Mouse (Mus musculus) heart, postnatal 4 days (tissue): ENCODE measurements around the gene 1700020A23Rik. TPM values are rescaled to one million over a fixed set of nuclear protein-coding genes. Genes with fewer than 3 reads are reported as not detected.
"Not testable (repeated sequence)": the region's sequence is repeated elsewhere in the genome, so short reads cannot be mapped to it uniquely, and the experiment has no call there.

Source experiments
- DNase-seq: peaks from one replicate; pipeline ENCODE4 v3.0.0; 2021
- total RNA-seq, 2 experiments: library from RNA; stranded (reverse); gene quantifications; 2 replicates each; pipeline ENCODE4 v1.2.3; 2021

The 1700020A23Rik gene
- not detected for total RNA-seq

DNA sequence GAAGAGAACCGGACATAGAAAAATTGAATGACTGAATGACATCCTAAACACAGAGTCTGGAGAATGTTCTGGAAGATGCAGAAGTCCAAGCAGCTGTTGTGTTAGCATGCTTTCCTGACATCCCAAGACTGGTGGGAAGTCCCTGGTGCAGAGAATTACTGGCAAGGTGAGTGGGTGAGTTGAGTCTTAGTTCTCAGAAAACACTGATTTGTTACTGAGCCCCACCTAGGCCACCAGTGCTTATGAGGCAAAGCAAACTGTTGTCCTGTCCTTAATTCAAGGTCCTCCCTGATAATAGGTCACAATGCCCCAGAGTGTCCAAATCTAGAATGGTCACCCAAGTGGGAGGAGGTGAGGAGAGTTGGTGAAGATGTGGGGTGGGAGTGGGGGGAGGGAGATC lies at the start of gene 1700020A23Rik, which contains the start of gene Gm28372:
Gene 1700020A23Rik (plus strand): TSS at position 321 of the 400 bp plus-strand sequence.
Gene Gm28372 (plus strand): TSS at position 301 of the 400 bp plus-strand sequence.
- DNase-seq: no peak

GRCm38 (mm10) chr2:130357551-130357950 lies 47.5 kb upstream of the 1700020A23Rik start:
- no peak for DNase-seq

DNA sequence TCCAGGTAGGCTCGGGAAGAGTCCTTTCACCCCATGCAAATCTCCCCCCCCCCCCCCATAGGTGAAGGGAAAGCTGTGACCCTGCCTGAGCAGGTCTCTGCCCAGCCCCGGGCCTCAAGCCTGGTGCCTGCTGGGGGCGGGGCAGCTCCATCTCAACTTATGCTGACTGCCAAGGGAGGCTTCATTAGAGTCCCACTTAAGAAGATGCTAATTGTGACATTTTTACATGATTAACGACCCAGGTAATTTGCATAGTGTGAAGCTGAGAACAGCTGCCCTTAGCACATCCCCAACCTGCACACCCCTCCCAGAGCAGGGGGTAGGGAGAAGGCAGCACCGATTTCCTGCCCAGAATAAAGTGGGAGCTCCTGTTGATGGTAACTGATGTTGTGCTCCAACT lies 46.2 kb upstream of the 1700020A23Rik start:
- no peak for DNase-seq

DNA sequence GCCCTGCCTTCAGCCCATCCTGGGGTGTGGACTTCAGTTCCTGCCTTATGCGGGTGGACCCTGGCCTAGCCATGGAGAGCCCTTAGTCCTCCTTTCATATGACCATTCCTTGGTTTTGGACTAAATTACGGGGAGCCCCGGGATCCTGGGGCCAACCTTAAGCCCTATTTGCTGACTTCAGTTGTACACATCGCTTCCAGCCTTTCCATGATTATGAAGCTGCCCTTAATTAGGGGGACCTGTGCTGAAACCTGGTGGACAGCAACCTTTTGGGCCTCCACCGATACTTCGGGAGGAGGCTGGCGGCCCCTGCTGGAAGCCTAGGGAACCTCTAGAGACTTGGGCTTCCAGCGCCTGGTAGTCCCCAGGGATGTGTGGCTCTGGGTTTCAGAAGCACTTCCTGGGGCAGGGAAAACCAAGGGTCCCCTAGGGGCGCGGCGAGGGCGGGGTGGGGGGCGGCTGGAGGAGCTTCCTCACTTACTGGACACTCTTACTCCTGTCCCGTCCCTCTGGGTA lies 42.5 kb upstream of the 1700020A23Rik start:
- DNase-seq: peak; percentile 76

DNA sequence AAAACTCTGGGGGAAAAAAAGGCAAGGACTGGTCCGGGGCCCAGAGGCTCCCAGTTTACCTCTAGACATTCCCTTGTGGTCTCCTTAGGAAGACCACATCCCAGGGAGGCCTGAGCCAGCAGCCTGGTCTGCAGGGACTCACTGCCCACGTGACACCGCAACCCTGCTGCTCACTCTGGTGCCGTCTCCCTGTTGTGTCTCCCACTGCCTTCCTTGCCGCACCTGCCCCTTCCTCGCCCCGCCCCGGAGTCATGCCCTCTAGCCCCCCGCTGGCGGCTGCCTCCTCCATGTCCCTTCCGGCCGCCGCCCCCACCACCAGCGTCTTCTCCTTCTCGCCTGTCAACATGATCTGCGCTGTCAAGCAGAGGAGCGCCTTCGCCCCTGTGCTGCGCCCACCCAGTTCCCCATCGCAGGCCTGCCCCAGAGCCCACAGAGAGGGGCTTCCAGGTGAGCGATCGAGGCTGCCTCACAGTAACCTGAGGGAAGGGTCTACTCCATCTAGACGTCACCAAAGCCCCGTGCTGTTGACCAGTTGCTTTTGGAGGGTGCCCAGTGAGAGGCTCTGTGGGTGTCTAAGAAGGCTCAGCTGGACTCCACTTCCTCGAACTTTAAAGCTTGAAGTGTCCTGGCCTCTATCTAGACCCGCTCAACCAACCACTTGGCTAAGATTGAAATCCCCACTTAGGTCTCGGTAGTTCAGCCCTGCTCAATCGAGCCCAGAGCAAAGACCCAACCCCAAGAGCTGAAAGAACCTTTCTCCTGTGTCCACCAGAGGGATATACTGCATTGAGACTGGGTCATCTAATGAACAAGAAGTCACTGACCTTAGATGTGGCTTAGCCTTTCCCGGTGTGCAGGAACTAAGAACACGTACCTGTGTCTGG lies 39.6 kb upstream of the 1700020A23Rik start:
- DNase-seq: peak; percentile 39

- no peak for DNase-seq
These were observed 37.7 kb upstream of the 1700020A23Rik start for GRCm38 (mm10) chr2:130367386-130367785.

- DNase-seq: not testable (repeated sequence)
These were observed 32.0 kb upstream of the 1700020A23Rik start for GRCm38 (mm10) chr2:130373026-130373425.

DNA sequence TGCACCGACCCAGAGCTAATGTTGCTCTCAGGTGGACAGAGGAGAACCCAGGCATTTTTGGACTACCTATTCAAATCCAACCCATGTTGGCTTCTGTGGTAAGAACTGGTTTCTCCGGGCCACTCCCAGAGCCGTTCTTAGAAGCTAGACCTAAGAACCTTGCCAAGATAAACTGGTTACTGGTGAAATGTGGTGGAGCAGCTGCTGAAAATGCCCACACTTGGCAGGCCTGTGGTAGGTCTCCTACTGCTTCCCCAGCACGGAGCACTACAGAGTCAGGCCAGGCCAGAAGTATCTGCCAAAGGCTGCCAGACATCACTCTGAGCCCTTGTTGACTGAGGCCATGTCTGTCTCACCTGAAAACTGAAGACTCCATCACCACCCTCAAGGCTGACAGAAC lies 30.1 kb upstream of the 1700020A23Rik start:
- no peak for DNase-seq

DNA sequence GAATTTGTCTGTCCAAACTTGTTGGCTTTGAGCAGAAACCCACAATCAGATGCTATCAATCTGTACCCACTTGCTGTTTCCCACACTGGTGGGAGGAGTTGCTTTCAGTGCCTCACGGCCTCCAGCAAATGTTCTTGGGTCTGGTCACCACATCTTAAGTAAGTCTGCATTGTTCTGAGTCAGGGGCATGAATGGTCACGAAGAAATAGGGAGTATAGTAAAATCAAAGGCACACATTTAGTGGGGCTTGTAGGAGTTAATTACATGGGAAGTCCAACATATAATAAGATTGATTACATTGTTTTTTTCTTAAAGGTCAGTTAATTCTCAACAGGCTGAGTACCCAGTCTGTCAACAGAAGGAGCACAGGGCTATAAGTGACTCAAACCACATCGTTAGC lies 21.9 kb upstream of the 1700020A23Rik start:
- DNase-seq: no peak

GRCm38 (mm10) chr2:130383895-130384294 lies 21.2 kb upstream of the 1700020A23Rik start:
- DNase-seq: no peak

DNA sequence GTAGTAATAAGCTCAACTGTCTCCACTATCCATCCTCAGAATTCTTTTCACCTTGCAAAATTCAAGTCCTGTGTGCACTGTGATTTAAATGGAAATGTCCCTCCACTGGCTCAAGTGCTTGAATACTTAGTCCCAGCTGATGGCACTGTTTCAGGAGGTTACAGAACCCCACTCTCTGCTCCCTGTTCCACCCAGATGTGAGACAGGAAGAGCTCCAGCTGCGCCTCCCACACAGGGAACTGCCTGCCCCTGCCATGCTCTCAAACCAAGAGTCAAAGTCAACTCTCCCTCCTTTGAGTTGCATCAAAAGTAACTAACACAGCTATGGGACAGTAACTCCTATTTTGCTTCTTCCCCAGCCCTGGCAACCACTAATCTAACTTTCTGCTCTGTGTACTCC lies 18.8 kb upstream of the 1700020A23Rik start:
- DNase-seq: no peak

DNA sequence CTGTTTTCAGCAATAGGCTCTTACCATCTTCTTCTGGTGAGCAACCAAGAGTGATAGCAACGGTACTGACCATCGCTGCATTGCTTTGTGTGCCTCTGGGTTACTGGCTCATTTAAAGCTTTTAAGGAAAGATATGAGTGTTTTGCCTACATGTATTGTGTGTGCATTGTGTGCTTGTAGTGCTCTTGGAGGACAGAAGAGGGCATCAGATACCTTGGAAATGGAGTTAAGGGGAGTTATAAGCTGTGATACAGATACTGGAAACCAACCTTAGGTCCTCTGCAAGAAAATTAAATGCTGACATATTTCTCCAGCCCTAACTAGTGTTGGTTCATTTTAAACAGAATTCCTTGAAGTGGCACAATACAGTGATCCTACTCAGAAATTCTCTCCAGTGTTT lies 16.3 kb upstream of the 1700020A23Rik start:
- no peak for DNase-seq

DNA sequence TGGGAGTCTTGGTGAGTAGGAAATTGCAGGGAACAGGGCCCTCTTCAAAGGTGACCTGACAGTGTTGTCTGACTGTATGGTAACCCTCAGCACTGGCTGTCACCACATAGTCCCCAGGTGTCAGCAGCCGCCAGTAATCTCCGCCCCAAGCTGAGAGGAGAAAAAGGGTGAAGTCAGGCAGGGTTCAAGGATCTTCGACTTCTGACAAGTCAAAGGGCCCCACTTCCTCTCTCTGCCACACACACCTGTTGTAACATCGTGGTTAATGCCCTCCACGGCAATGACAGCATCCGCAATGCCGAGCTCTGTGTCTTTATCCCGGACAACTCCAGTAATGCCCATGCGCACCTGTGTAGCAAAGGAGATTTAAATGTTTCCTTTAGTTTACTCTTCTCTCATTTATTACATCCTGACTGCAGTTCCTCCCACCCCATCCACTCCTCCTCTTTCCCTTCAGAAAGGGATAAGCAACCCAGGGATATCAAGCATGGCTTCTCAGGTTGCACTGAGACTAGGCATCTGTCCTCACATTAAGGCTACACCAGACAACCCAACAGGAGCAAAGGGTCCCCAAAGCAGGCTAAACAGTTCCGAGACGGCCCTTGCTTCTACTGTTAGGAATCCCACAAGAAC lies 13.9 kb upstream of the 1700020A23Rik start:
- no peak for DNase-seq

GRCm38 (mm10) chr2:130392836-130393235 lies 12.2 kb upstream of the 1700020A23Rik start:
- DNase-seq: no peak

DNA sequence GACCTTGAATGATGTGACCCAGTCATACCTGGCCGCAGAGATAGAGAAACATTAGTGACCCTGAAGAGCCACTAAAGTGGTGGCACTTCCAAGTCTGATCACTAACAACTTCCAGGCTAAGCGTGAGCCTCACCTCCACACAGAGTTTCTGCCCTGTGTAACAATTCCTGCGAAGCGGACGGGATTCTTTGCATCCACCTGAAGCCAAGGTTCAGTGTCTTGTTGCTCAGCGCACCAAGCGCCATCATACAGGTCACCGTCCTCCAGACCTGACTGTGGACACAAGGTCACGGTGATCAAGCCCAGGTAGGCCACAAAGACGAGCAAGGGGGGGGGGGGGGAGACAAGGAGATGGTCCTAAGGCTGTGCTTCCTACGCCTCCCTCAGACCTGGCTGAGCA lies 9.4 kb upstream of the 1700020A23Rik start:
- DNase-seq: no peak

DNA sequence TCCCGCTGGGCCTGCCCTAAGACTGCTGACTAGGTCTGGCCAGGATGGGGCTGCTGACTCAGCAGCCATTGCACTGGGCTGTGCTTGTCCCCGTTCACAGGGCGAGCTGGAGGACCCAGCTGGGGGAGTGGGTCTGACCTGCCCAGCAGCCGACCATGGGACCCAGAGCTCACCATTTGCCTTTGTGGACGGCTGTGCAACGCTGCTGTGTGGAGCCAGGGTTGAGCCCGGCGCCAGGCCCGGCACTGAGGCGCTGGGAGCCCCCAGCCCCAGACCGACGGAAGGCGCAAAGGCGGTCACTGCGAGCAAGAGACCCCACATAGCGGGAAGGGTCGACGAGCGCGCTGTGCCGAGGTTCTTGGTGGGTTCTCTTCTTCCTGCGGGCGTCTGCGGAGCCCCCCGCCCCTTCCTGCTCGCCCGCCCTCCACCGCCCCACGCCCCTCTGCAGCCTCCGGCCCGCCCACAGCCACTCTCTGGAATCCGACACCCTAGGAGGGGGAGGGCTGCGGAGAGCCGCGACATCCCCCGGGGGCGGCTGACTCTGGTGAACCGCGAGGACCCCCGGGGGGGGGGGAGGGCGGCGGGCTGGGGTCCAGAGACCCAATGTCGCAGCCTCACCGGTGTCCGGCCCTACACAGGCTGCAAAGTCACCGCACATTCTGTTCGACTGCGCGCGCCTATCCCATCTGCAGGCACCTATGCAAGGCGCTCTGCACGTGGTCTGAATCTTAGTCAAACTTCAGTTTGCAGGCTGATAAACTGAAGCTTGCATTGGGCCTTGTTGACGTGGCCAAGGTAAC lies 7.7 kb upstream of the 1700020A23Rik start, which contains the start of gene Cpxm1:
Gene Cpxm1 (minus strand): TSS at position 389 of the 800 bp plus-strand sequence.
- DNase-seq: peak; percentile 45

- peak; percentile 51 for DNase-seq
These were observed 7.0 kb upstream of the 1700020A23Rik start for GRCm38 (mm10) chr2:130398091-130398490.

GRCm38 (mm10) chr2:130400046-130400445 lies 5.0 kb upstream of the 1700020A23Rik start:
- no peak for DNase-seq

DNA sequence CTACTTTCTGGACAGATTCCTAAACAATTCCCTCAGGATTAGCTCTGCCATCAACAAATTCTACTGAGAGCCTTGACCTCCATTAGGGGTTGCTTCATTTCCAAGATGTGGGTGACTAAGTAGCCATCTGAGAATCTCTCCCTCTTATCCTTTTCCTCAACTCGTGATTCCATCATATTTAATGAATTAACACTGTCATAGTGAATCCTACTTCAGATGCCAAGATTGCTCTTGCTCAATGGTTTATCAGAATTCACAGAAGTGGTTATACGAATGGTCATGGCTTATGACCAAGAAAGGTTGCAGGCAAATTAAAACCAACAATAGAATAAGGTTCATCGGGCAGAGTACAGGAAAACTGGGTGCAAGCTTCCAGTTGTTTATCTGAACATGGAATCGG lies 3.2 kb upstream of the 1700020A23Rik start:
- no peak for DNase-seq

GRCm38 (mm10) chr2:130406178-130406577 lies 1.1 kb downstream of the 1700020A23Rik start, which contains the start of gene Tmem239:
TSS of gene Tmem239 (plus strand) at chr2:130406478.
- no peak for DNase-seq

DNA sequence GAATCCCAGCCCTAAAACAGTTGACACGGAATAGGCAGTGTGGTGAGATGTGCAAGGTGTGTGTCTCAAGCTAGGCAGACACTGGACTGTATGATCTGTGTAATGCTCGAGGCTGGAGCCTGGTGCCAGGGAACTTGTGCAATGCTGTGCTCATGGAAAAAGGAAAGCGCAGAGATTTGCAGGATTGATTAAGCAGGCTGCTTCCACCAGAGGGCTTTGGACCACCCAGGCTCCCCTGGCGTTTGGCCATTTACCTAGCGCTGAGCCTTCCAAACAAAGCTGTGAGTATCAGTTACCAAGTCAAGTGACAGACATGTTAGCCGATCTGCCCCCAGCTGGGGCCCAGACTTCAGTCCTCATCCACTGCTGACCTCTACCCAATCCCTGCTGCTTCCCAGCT lies 3.1 kb downstream of the 1700020A23Rik start:
- DNase-seq: no peak
